Mouse (Mus musculus): ENCODE results near the gene Eef1g.

GRCm38 (mm10) chr19:8920073-8920736 lies 46.6 kb upstream of the Eef1g start, which contains the start of gene B3gat3:
- no peak for TF ChIP-seq POLR2A (IDR thresholded peaks at IDR 0.05; ENCODE audit: borderline replicate concordance, low read depth, low read length)
- no peak for TF ChIP-seq CTCF (IDR thresholded peaks at IDR 0.05; ENCODE audit: low read depth, low read length)

All from bone marrow macrophage, adult 2 months (primary cell).